Mouse (Mus musculus) ES-E14 (cell line): Measurements from ENCODE around the gene Elf1. TPM values are rescaled to one million over a fixed set of nuclear protein-coding genes. Genes with fewer than 3 reads are reported as not detected.
A peak's percentile ranks its signal among the peaks of the same experiment; 100 is the strongest.

Source experiments
- DNase-seq: peaks from one replicate; pipeline ENCODE4 v3.0.0-alpha.2; 2013; ENCODE audit warnings: low read depth, low spot score
- H3K27ac ChIP-seq: 2 replicates; pipeline ENCODE4 v1.5.1; 2012; ENCODE audit warnings: low read depth, mild to moderate bottlenecking, low read length, moderate library complexity, mixed read lengths; ENCODE audit not compliant: poor library complexity, insufficient read depth, severe bottlenecking
- H3K36me3 ChIP-seq: 2 replicates; pipeline ENCODE4 v1.6.1; 2012; ENCODE audit warnings: mild to moderate bottlenecking, low read length, moderate library complexity, mixed read lengths; ENCODE audit not compliant: control insufficient read depth, poor library complexity, insufficient read depth, severe bottlenecking
- H3K4me1 ChIP-seq, 2 experiments: fragments of 150-350 bp in 1 of 2; sonication (generic) in 1 of 2; 2 replicates each; pipeline ENCODE4 v1.6.1; 2012; ENCODE audit warnings: low read length in 2 of 2, mild to moderate bottlenecking in 1 of 2, mixed read lengths in 1 of 2; ENCODE audit not compliant: control insufficient read depth in 2 of 2, insufficient read depth in 2 of 2, poor library complexity in 1 of 2
- H3K4me3 ChIP-seq, 2 experiments: fragments of 150-350 bp in 1 of 2; sonication (generic) in 1 of 2; 2 replicates each; pipeline ENCODE4 v1.5.1; 2012; ENCODE audit warnings: low read length in 2 of 2, low read depth in 1 of 2, mild to moderate bottlenecking in 1 of 2, mixed read lengths in 1 of 2; ENCODE audit not compliant: insufficient read depth in 1 of 2, poor library complexity in 1 of 2, severe bottlenecking in 1 of 2
- H3K9ac ChIP-seq: 2 replicates; pipeline ENCODE4 v1.6.1; 2012; ENCODE audit warnings: low read depth, mild to moderate bottlenecking, low read length, mixed read lengths; ENCODE audit not compliant: poor library complexity, insufficient read depth, severe bottlenecking
- H3K9me3 ChIP-seq: fragments of 150-350 bp; sonication (generic); 2 replicates; pipeline ENCODE4 v1.6.1; 2012; ENCODE audit warnings: low read depth, mild to moderate bottlenecking, low read length; ENCODE audit not compliant: control insufficient read depth, insufficient read depth
- CHD2 ChIP-seq: IDR thresholded peaks from 2 replicates; pipeline ENCODE4 v1.6.1; 2014; ENCODE audit warnings: mild to moderate bottlenecking, low read depth, low read length, inconsistent platforms
- HCFC1 ChIP-seq: IDR thresholded peaks from 2 replicates; pipeline ENCODE4 v1.6.1; 2012; ENCODE audit warnings: low read length, inconsistent platforms, borderline replicate concordance; ENCODE audit not compliant: insufficient read depth
- MAFK ChIP-seq: IDR thresholded peaks from 2 replicates; pipeline ENCODE4 v1.6.1; 2014; ENCODE audit warnings: mild to moderate bottlenecking, low read depth, low read length, inconsistent platforms; ENCODE audit not compliant: insufficient read depth
- ZC3H11A ChIP-seq: IDR thresholded peaks from 2 replicates; pipeline ENCODE4 v1.6.1; 2012; ENCODE audit warnings: low read depth, mild to moderate bottlenecking, inconsistent platforms, low read length, borderline replicate concordance
- ZNF384 ChIP-seq: IDR thresholded peaks from 2 replicates; pipeline ENCODE4 v1.6.1; 2012; ENCODE audit warnings: low read depth, low read length, inconsistent platforms
- in situ Hi-C, 2 experiments: fragments of 600-800 bp; cut with MboI; formaldehyde crosslinking; loops; one replicate each; pipeline ENCODE4 v1.15.1; 2025; ENCODE audit warnings: low sequenced_read_pairs in 2 of 2, inconsistent platforms in 1 of 2; ENCODE audit not compliant: unreplicated experiment in 2 of 2
- total RNA-seq: library from RNA; depleted of rRNA; stranded (reverse); fragments of 300-350 nt; gene quantifications from 2 replicates; pipeline ENCODE4 v1.2.3, GENCODE M21; 2012; rRNA removed

Elf1 gene
- total RNA-seq: 4.4 and 5.3 TPM in 2 replicates

DNA sequence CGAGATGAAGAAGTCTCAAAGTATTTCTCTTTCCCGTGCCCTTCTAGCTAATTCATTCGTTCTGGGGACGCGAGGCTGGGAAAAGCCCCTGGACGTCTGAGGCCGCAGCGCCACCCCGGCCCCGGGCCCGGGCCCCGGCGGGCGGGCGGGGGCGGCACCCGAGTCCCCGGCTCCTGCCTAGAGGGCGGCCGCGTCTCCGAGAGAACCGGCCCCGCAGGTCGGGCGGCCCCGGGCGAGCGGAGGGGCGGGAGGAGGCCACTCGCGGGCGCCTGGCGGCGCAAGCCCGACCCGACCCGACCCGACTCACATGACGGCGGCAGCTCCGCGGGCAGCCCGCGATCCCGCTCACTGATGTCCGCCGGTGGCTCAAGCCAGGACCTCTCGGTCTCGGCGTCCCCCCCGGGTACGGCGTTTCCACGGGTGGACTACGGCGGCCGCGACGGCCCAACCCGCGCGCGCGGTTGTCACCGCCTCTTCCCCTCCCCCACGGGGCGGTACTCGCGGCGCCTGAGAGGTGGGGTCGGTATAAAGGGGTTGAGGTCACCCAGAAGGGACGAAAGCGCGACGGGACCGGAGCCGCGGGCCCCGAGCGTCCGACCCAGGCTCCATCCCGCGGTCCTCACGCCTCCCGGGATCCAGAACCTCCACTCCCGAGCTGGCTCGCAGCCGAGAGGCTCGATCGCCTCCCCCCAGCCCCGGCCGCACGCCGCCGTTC, at the start of gene Elf1:
TSS of gene Elf1 (plus strand) at position 571 of the 715 bp plus-strand sequence.
- TF ChIP-seq HCFC1 (peak; percentile 78; the same call in 1 of the 2 replicates), ZNF384 (no peak)
- peak; percentile 73 for DNase-seq

GRCm38 (mm10) chr14:79434068-79434467, 46.9 kb upstream of the Elf1 start:
- Histone ChIP-seq H3K9ac (no peak overlapping the region), H3K4me3 (no peak overlapping the region), H3K36me3 (no peaks in the 10 kb centered on the region), H3K9me3 (no peaks in the 10 kb centered on the region), H3K27ac (no peak overlapping the region), H3K4me1 (no peaks in the 10 kb centered on the region)
- DNase-seq: no peak
- no peak for TF ChIP-seq HCFC1
- TF ChIP-seq ZNF384: no peak
- no peak for TF ChIP-seq CHD2
- no peak for TF ChIP-seq ZC3H11A
- TF ChIP-seq MAFK: no peak
- in situ Hi-C loops: no loop called here

More for the DNA sequence above, at the start of gene Elf1:
- H3K27ac ChIP-seq: peak within 1 kb of the TSS; percentile 90
- peaks cover 4% of the 10 kb centered on the region for H3K36me3 ChIP-seq
- peaks cover 5 to 12% of the 10 kb centered on the region in 2 experiments; a peak in 2 of 4 replicates for H3K4me1 ChIP-seq
- H3K9me3 ChIP-seq: no peaks in the 10 kb centered on the region
- peak within 1 kb of the TSS; percentile 94 for H3K9ac ChIP-seq
- in situ Hi-C loops: no loop called here
- peak within 1 kb of the TSS; percentile 77 to 91 for H3K4me3 ChIP-seq

DNA sequence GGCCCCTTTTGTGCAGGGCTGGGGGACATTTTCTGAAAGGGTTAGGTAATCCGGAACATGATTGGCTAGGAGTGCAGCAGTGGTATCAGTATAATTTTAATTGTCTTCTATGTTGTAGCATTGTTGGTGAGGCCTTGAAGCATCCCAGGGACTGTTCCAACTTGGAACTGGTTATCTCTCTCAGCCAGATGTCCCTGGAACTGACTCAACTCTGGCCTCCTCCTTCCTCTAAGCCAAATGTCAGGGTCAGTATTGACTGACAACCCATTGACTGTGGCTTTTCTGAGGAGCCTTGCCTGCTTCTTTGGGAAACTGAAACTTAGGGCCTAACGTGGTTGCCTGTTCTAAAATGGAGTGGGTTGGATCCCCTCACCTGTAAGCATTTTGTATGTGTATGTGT, 40.3 kb upstream of the Elf1 start:
- DNase-seq: no peak
- TF ChIP-seq ZC3H11A: no peak
- no peak for TF ChIP-seq HCFC1
- no peak for TF ChIP-seq MAFK
- no peak for TF ChIP-seq CHD2
- no peak for TF ChIP-seq ZNF384

DNA sequence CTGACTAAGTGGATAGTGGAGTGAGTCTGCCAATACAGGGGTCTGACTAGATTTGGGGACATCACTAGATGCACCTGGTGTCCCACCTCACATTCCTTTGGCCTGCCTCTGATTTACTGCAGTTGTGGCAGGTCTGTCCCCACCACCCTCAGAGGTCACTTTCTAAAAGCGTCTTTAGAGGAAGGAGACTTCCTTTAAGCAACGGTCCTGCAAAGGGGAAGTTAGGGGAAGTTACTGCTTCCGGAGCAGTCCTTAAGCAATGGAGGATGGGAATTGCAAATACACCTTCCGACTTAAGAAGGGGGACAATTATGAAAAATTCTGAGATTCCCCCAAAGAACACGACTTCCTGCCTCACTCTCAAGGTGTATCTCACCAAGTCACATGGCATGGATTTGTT, 39.6 kb upstream of the Elf1 start:
- H3K4me1 ChIP-seq: no peaks in the 10 kb centered on the region
- DNase-seq: no peak

More for the DNA sequence above, 40.3 kb upstream of the Elf1 start:
- H3K36me3 ChIP-seq: no peaks in the 10 kb centered on the region
- no peak overlapping the region for H3K4me3 ChIP-seq
- no peak overlapping the region for H3K27ac ChIP-seq
- no peaks in the 10 kb centered on the region for H3K4me1 ChIP-seq
- in situ Hi-C loops: no loop called here
- H3K9me3 ChIP-seq: no peaks in the 10 kb centered on the region
- no peak overlapping the region for H3K9ac ChIP-seq

More for the DNA sequence above, 39.6 kb upstream of the Elf1 start:
- H3K36me3 ChIP-seq: no peaks in the 10 kb centered on the region
- TF ChIP-seq ZNF384 (no peak), MAFK (no peak), CHD2 (no peak), HCFC1 (no peak), ZC3H11A (no peak)
- in situ Hi-C loops: no loop called here
- no peak overlapping the region for H3K27ac ChIP-seq
- no peaks in the 10 kb centered on the region for H3K9me3 ChIP-seq
- no peak overlapping the region for H3K4me3 ChIP-seq
- H3K9ac ChIP-seq: no peak overlapping the region
